Mouse (Mus musculus) heart, adult 2 months (tissue): Measurements from ENCODE around the gene Lrrc36. TPM values are rescaled to one million over a fixed set of nuclear protein-coding genes. Genes with fewer than 3 reads are reported as not detected.

ENCODE experiments used
- DNase-seq, 2 experiments: peaks; one replicate each; pipeline ENCODE4 v3.0.0; 2021
- H3K27ac ChIP-seq: fragments of 200-600 bp; 2 replicates; pipeline ENCODE4 v1.8.1; 2022
- H3K27me3 ChIP-seq: fragments of 200-500 bp; 2 replicates; pipeline ENCODE4 v1.6.1; 2012; ENCODE audit warnings: mild to moderate bottlenecking, low read length, inconsistent platforms, mixed read lengths; ENCODE audit not compliant: control insufficient read depth, insufficient read depth
- H3K36me3 ChIP-seq: fragments of 200-500 bp; 2 replicates; pipeline ENCODE4 v1.6.1; 2012; ENCODE audit warnings: low read length, inconsistent platforms; ENCODE audit not compliant: control insufficient read depth, insufficient read depth
- H3K4me1 ChIP-seq: fragments of 200-500 bp; 2 replicates; pipeline ENCODE4 v1.6.1; 2011; ENCODE audit warnings: low read length; ENCODE audit not compliant: control insufficient read depth, insufficient read depth
- H3K4me3 ChIP-seq: fragments of 200-600 bp; 2 replicates; pipeline ENCODE4 v1.8.1; 2022
- H3K79me2 ChIP-seq: fragments of 200-500 bp; replicated peaks from 2 replicates; pipeline ENCODE4 v1.6.1; 2012; ENCODE audit warnings: mild to moderate bottlenecking, inconsistent platforms, low read length, moderate library complexity, mixed read lengths; ENCODE audit not compliant: control insufficient read depth, insufficient read depth
- H3K9ac ChIP-seq: fragments of 200-500 bp; 2 replicates; pipeline ENCODE4 v1.6.1; 2012; ENCODE audit warnings: low read depth, mild to moderate bottlenecking, control low read depth, inconsistent platforms, low read length, mixed read lengths
- CTCF ChIP-seq: fragments of 200-600 bp; IDR thresholded peaks from 2 replicates; pipeline ENCODE4 v1.8.1; 2022; ENCODE audit warnings: antibody characterized with exemption, mild to moderate bottlenecking, moderate library complexity
- EP300 ChIP-seq: fragments of 200-500 bp; IDR thresholded peaks from 2 replicates; pipeline ENCODE4 v1.6.1; 2011; ENCODE audit warnings: low read depth, low read length, control low read depth; ENCODE audit not compliant: insufficient read depth
- POLR2A ChIP-seq: fragments of 200-500 bp; IDR thresholded peaks from 2 replicates; pipeline ENCODE4 v1.6.1; 2011; ENCODE audit warnings: mild to moderate bottlenecking, low read depth, low read length, control low read depth; ENCODE audit not compliant: insufficient read depth
- WGBS: fragments of 180-500 bp; shearing (Covaris S2); methylation state at CpG from one replicate; pipeline ENCODE4 v1.1.7; 2018; 5-methylcytosine and 5-hydroxymethylcytosine counted together
- intact Hi-C: fragments of 180-260 bp; cut with DNase I; formaldehyde crosslinking; loops from one replicate; pipeline ENCODE4 v1.15.1; 2025
- polyA plus RNA-seq: library from polyadenylated mRNA; depleted of rRNA; stranded (reverse); fragments of >200 nt; gene quantifications from 2 replicates; pipeline ENCODE4 v1.2.3, GENCODE M21; 2012
- total RNA-seq, 2 experiments: library from RNA; stranded (reverse); gene quantifications; 2 replicates each; pipeline ENCODE4 v1.2.3; 2021

Lrrc36 gene
- total and polyA plus RNA-seq, 3 experiments = 0.45 to 0.94 (median 0.47) TPM

GRCm38 (mm10) chr8:105461085-105461803, 47.9 kb downstream of the Lrrc36 start:
- intact Hi-C loops = no loop called here
- Histone ChIP-seq H3K9ac (no peak overlapping the region), H3K79me2 (no peaks in the 10 kb centered on the region), H3K36me3 (no peaks in the 10 kb centered on the region), H3K27ac (no peak overlapping the region), H3K27me3 (no peaks in the 10 kb centered on the region), H3K4me1 (no peaks in the 10 kb centered on the region), H3K4me3 (no peak overlapping the region)
- TF ChIP-seq POLR2A = no peak
- TF ChIP-seq EP300 = no peak
- no peak for TF ChIP-seq CTCF
- no peak for DNase-seq
- WGBS = 82% methylated on average over 13 of the region's 13 CpGs

- intact Hi-C loops = no loop called here
- Histone ChIP-seq H3K4me3 (no peak overlapping the region), H3K9ac (no peak overlapping the region), H3K27ac (no peak overlapping the region), H3K4me1 (peaks cover 11% of the 10 kb centered on the region), H3K27me3 (no peaks in the 10 kb centered on the region), H3K79me2 (no peaks in the 10 kb centered on the region), H3K36me3 (no peaks in the 10 kb centered on the region)
- no peak for DNase-seq
- WGBS = 62% methylated on average over 7 of the region's 7 CpGs
- no peak for TF ChIP-seq EP300
- TF ChIP-seq POLR2A = no peak
Observed at GRCm38 (mm10) chr8:105464595-105464994, 51.2 kb downstream of the Lrrc36 start.

DNA sequence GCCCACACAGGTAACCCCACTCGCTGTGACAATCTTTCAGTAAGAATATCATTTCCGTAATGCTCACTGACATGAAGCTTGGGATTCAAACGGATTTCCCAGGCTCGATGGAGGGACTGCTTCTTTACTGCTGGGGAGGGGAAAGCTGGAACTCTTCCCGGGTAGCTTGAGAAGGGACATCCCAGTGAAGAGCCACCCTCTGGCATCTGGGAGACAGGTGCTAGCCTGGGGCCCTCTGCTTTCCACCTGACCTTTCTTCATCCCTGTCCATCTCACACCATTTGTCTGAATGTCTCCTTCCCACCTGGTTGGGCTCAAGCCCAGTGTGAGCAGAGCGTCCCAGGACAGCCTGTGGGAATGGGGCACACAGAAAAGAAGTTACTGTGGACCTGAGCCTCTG, 52.9 kb downstream of the Lrrc36 start:
- intact Hi-C loops = no loop called here
- Histone ChIP-seq H3K9ac (no peak overlapping the region), H3K79me2 (no peaks in the 10 kb centered on the region), H3K36me3 (no peaks in the 10 kb centered on the region), H3K27ac (peak overlapping the region; percentile 38), H3K27me3 (no peaks in the 10 kb centered on the region), H3K4me3 (no peak overlapping the region), H3K4me1 (peaks cover 17% of the 10 kb centered on the region)
- 85% methylated on average over 6 of the region's 6 CpGs for WGBS
- TF ChIP-seq CTCF = no peak
- no peak for TF ChIP-seq POLR2A
- no peak for TF ChIP-seq EP300
- DNase-seq = no peak

DNA sequence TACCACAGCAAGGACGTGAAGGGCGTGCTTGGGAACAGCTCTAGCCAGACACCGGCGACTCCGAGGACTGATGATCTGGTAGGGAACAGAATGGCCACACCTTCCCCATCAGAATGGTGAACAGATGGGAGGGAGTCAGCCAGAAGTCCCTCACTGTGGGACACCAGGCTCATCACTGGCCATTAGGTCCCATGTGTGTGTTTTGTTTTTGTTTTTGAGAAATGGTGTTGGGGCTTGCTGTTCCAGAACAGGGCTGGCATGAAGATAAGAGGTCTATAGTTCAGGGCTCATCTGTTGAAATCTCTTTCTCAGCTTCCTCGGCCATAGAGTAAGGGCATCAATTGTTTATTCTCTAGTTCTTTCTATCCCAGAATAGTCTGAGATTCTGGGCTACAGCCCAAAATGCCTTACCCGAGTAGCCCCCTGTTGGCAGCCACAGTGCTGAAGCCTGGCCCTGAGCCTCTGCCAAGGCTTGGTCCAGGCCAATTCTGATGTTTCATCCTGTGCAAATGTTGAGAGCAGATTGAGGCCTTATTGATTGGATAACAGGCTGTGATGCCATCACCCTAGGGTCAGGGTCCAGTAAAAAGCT, 53.4 kb downstream of the Lrrc36 start:
- Histone ChIP-seq H3K27ac (peak overlapping the region; percentile 38), H3K27me3 (no peaks in the 10 kb centered on the region), H3K36me3 (no peaks in the 10 kb centered on the region), H3K4me1 (peaks cover 19% of the 10 kb centered on the region), H3K4me3 (no peak overlapping the region), H3K79me2 (no peaks in the 10 kb centered on the region), H3K9ac (no peak overlapping the region)
- WGBS = 50% methylated on average over 7 of the region's 7 CpGs
- intact Hi-C loops = no loop called here
- peak in 1 of 2 experiments; percentile 39 for DNase-seq
- TF ChIP-seq EP300 (no peak), POLR2A (no peak), CTCF (peak; percentile 18)

- TF ChIP-seq CTCF = no peak
- intact Hi-C loops = no loop called here
- Histone ChIP-seq H3K9ac (no peak overlapping the region), H3K27ac (peak overlapping the region; percentile 38), H3K79me2 (no peaks in the 10 kb centered on the region), H3K4me1 (peaks cover 19% of the 10 kb centered on the region), H3K27me3 (no peaks in the 10 kb centered on the region), H3K4me3 (no peak overlapping the region), H3K36me3 (no peaks in the 10 kb centered on the region)
- DNase-seq = no peak
- 94% methylated on average over 10 of the region's 10 CpGs for WGBS
Observed at GRCm38 (mm10) chr8:105467396-105467985, 54.1 kb downstream of the Lrrc36 start.

DNA sequence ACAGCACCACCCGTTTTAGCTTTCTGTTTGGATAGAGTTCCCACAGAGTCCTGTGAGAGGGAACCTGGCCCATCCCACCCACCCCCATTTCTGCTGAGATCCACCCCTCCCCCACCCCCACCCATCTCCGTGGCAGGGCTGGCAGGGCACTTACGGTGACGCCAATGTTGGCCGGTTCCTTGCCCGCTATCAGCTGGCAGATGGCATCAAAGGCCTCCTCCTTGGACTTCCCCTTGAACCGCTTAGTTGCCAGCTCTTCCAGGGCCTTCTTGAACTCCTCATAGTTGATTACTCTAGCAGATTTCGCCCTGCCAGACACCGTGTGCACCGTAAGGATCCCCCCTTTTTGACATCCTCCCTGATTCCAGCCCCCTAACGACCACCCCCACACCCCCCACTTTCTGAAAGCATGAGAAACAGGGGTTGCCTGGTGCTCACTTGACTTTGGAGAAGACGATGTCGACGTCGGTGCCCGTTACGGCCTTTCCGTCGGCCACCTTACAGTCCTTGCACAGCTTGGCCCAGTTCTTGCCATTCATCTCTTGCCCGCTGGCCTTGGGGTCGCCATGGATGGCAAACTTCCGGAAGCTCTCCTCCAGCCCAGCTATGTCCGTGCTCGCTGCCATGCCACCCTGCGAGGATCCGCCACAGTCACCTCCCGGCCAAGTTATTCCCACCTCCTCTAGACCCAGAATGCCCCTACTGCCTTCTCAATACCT, 54.8 kb downstream of the Lrrc36 start:
- Histone ChIP-seq H3K27ac (no peak overlapping the region; the same call in 1 of the 2 replicates), H3K4me1 (peaks cover 19% of the 10 kb centered on the region), H3K79me2 (no peaks in the 10 kb centered on the region), H3K27me3 (no peaks in the 10 kb centered on the region), H3K9ac (no peak overlapping the region), H3K36me3 (no peaks in the 10 kb centered on the region), H3K4me3 (no peak overlapping the region)
- intact Hi-C loops = no loop called here
- 84% methylated on average over 27 of the region's 27 CpGs for WGBS
- DNase-seq = no peak
- TF ChIP-seq CTCF (no peak), EP300 (no peak), POLR2A (no peak)
